Mouse (Mus musculus) kidney, adult 2 months (tissue): ENCODE measurements at regions not wholly inside any gene's neighbourhood (a gene's known extent, or its start where the extent isn't known, plus 50 kb on each side); places are given as distances from the start of the nearest gene placed in this dataset.

ENCODE experiments used
- DNase-seq: peaks from one replicate; pipeline ENCODE4 v3.0.0; 2021
- H3K27ac ChIP-seq: fragments of 200-500 bp; 2 replicates; pipeline ENCODE4 v1.5.1; 2012; ENCODE audit warnings: low read depth, low read length, control low read depth, inconsistent platforms; ENCODE audit not compliant: insufficient read depth
- H3K27me3 ChIP-seq: fragments of 200-500 bp; replicated peaks from 2 replicates; pipeline ENCODE4 v1.6.1; 2012; ENCODE audit warnings: mild to moderate bottlenecking, moderate library complexity, low read length, inconsistent platforms; ENCODE audit not compliant: control insufficient read depth, insufficient read depth
- H3K36me3 ChIP-seq: fragments of 200-500 bp; 2 replicates; pipeline ENCODE4 v1.6.1; 2012; ENCODE audit warnings: mild to moderate bottlenecking, moderate library complexity, low read length, inconsistent platforms; ENCODE audit not compliant: control insufficient read depth, insufficient read depth
- H3K4me1 ChIP-seq: fragments of 200-500 bp; 2 replicates; pipeline ENCODE4 v1.6.1; 2011; ENCODE audit warnings: low read length; ENCODE audit not compliant: control insufficient read depth, insufficient read depth
- H3K4me3 ChIP-seq: fragments of 200-500 bp; 2 replicates; pipeline ENCODE4 v1.5.1; 2011; ENCODE audit warnings: mild to moderate bottlenecking, low read depth, low read length, control low read depth; ENCODE audit not compliant: insufficient read depth
- CTCF ChIP-seq: fragments of 200-500 bp; conservative IDR thresholded peaks from 2 replicates; pipeline ENCODE4 v1.5.1; 2011; ENCODE audit warnings: low read depth, mild to moderate bottlenecking, control low read depth, low read length, moderate library complexity, mixed read lengths; ENCODE audit not compliant: insufficient read depth, insufficient read length
- POLR2A ChIP-seq: fragments of 200-500 bp; IDR thresholded peaks from one replicate; pipeline ENCODE4 v1.6.1; 2011; ENCODE audit warnings: low read depth, low read length, control low read depth
- WGBS: fragments of 180-500 bp; shearing (Covaris S2); methylation state at CpG from one replicate; pipeline ENCODE4 v1.1.7; 2018; 5-methylcytosine and 5-hydroxymethylcytosine counted together

GRCm38 (mm10) chr17:45329241-45329640 is 104.3 kb downstream of the Cdc5l start:
- 38% methylated on average over 9 of the region's 9 CpGs for WGBS
- no peaks in the 10 kb centered on the region for H3K4me1 ChIP-seq
- no peak for TF ChIP-seq CTCF
- no peak for TF ChIP-seq POLR2A
- no peaks in the 10 kb centered on the region for H3K27me3 ChIP-seq
- no peaks in the 10 kb centered on the region for H3K36me3 ChIP-seq
- DNase-seq, result no peak
- H3K4me3 ChIP-seq, result no peak overlapping the region
- no peak overlapping the region for H3K27ac ChIP-seq

GRCm38 (mm10) chr17:45326726-45327125 is 106.8 kb downstream of the Cdc5l start:
- Histone ChIP-seq H3K36me3 (no peaks in the 10 kb centered on the region), H3K4me1 (no peaks in the 10 kb centered on the region), H3K27me3 (no peaks in the 10 kb centered on the region), H3K4me3 (no peak overlapping the region), H3K27ac (no peak overlapping the region)
- no peak for TF ChIP-seq POLR2A
- no peak for TF ChIP-seq CTCF
- no peak for DNase-seq
- WGBS, result 60% methylated on average over 10 of the region's 10 CpGs

GRCm38 (mm10) chr17:45326173-45326572 is 107.4 kb downstream of the Cdc5l start:
- Histone ChIP-seq H3K36me3 (no peaks in the 10 kb centered on the region), H3K4me3 (no peak overlapping the region), H3K27me3 (no peaks in the 10 kb centered on the region), H3K27ac (no peak overlapping the region), H3K4me1 (no peaks in the 10 kb centered on the region)
- DNase-seq, result no peak
- TF ChIP-seq POLR2A (no peak), CTCF (no peak)
- 78% methylated on average over 7 of the region's 7 CpGs for WGBS

DNA sequence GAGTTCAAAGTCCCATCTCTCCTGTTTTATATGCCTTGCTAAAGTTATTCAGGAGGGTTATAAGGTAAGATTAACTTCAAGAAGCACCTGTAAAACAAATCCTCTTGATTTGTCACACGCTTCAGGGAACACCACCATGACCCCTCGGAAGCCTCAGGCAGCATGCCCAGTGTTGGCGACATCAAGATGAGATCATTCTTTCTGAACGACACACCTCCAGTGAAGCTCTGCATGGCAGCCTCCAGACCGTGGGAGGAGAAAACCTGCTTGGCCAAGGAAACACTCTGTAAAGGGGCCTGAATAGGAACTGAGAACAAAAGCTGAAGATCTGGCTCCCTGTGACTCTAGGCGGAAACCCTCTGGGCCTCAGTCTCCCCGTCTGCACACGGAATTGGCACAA is 110.7 kb downstream of the Cdc5l start:
- Histone ChIP-seq H3K36me3 (no peaks in the 10 kb centered on the region), H3K4me3 (no peak overlapping the region), H3K4me1 (no peaks in the 10 kb centered on the region), H3K27me3 (no peaks in the 10 kb centered on the region), H3K27ac (no peak overlapping the region)
- TF ChIP-seq CTCF (no peak), POLR2A (no peak)
- peak; percentile 46 for DNase-seq
- 48% methylated on average over 8 of the region's 8 CpGs for WGBS

- Histone ChIP-seq H3K36me3 (no peaks in the 10 kb centered on the region), H3K4me1 (no peaks in the 10 kb centered on the region), H3K4me3 (no peak overlapping the region), H3K27ac (no peak overlapping the region), H3K27me3 (no peaks in the 10 kb centered on the region)
- 66% methylated on average over 7 of the region's 7 CpGs for WGBS
- DNase-seq, result no peak
- TF ChIP-seq POLR2A, result no peak
- no peak for TF ChIP-seq CTCF
Observed at GRCm38 (mm10) chr17:45320074-45320473, 113.5 kb downstream of the Cdc5l start.

GRCm38 (mm10) chr17:45318211-45319076 is 115.1 kb downstream of the Cdc5l start:
- Histone ChIP-seq H3K27ac (no peak overlapping the region), H3K4me3 (no peak overlapping the region), H3K27me3 (no peaks in the 10 kb centered on the region), H3K4me1 (no peaks in the 10 kb centered on the region), H3K36me3 (no peaks in the 10 kb centered on the region)
- TF ChIP-seq POLR2A (no peak), CTCF (no peak)
- peak; percentile 78 for DNase-seq
- 28% methylated on average over 25 of the region's 25 CpGs for WGBS

DNA sequence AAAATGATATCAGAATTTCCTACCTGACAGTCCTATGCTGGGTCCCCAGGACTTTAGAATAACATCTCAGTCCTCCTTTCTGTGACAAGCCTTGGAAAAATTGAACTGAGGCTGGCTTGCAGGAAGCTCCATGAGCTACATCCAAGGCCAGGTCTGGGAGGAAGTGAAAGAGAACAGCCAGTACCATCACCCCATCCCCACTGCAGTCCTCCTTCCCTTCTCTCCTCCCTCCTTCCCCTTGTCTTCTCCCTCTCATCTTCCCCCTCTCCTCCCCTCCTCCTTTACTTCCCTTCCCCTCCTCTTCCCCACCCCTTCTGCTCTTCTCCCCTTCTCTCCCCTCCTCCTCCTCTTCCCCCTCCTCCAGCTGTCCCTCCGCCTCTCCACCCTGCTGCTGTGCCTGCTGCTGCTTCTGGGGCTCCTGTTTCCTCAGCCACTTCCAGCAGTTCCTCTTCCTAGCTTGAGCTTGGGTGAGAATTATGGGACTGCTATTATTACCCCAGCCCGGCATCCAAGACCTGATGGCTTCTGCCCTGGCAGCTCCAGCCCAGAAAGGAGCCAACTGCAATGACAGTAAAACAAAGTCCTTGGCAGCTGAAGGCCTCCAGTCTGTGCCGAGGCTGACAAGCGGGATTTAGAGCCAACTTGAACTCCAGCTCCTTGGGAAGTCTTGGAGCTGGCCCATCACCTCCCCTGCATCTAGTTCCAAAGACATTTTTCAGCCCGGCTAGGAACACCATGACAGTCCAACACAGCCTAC is 120.8 kb downstream of the Cdc5l start:
- Histone ChIP-seq H3K4me3 (no peak overlapping the region), H3K4me1 (no peaks in the 10 kb centered on the region), H3K36me3 (no peaks in the 10 kb centered on the region), H3K27me3 (no peaks in the 10 kb centered on the region), H3K27ac (no peak overlapping the region)
- 30% methylated on average over 5 of the region's 5 CpGs for WGBS
- DNase-seq, result peak; percentile 71
- TF ChIP-seq CTCF, result no peak
- no peak for TF ChIP-seq POLR2A
